In the genomic region with DNA sequence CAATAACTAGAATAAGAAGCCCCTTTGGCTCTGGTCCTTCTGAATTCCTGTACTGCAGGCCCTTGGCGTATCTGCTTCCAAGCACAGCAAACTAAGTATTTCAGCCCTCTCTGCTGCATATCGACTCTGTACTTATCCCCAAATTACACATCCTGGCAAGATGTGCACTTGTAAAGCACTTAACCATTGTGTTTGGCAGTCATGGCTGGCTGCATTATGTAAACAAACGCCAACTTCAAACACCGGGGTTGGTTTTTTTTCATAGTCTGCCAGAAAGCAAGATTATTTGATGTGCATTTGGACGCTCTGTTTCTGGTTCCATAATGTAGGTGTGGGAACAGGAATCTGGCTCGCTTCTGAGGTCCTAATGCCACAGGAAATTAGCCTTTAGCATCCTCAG, we compare ENCODE assay signal across 16 mouse cellular contexts.
"Had no signal": no experiment of that assay in that cellular context is flagged by ENCODE, and none has a peak within 500 bp of the region (broad histone marks: within the 10 kb centered on the region; RNA-seq: fewer than 3 reads in every experiment).

No protein-coding gene starts in this region.

- H3K4me2 ChIP-seq: limb, embryonic 12.5 days; liver, embryonic 11.5 days; neural tube, embryonic 15.5 days had no signal

- H3K4me3 ChIP-seq: limb, embryonic 12.5 days; midbrain, embryonic 10.5 days; myocyte; neural tube, embryonic 15.5 days had no signal

- H3K4me1 ChIP-seq: neural tube, embryonic 15.5 days had no signal

- DNase-seq: kidney, adult 9 months; kidney, postnatal 36 days; layer of hippocampus, adult 9-11 months; layer of hippocampus, postnatal 36 days; lung, postnatal 10 days; midbrain, embryonic 14.5 days; right cerebral cortex, adult 18-20 months; right cerebral cortex, postnatal 25 days; thymus, postnatal 36 days had no signal

- H3K9me3 ChIP-seq: limb, embryonic 12.5 days; midbrain, embryonic 10.5 days; neural tube, embryonic 15.5 days had no signal

- H3K27me3 ChIP-seq: limb, embryonic 12.5 days; neural tube, embryonic 15.5 days had no signal

- H3K36me3 ChIP-seq: limb, embryonic 12.5 days; midbrain, embryonic 10.5 days; neural tube, embryonic 15.5 days had no signal

- H3K9ac ChIP-seq: limb, embryonic 12.5 days; neural tube, embryonic 15.5 days had no signal

- H3K27ac ChIP-seq: kidney, postnatal 0 days; limb, embryonic 12.5 days; midbrain, embryonic 10.5 days; neural tube, embryonic 15.5 days had no signal

- ATAC-seq: intestine, postnatal 0 days had no signal
